Mouse (Mus musculus) cerebellum, adult 9-11 months (tissue): ENCODE measurements around the gene Gria3.

Experiments used
- DNase-seq: peaks from one replicate; pipeline ENCODE4 v3.0.0; 2022

The Gria3 gene

GRCm38 (mm10) chrX:41578797-41579196, 178.1 kb downstream of the Gria3 start:
- DNase-seq = no peak

DNA sequence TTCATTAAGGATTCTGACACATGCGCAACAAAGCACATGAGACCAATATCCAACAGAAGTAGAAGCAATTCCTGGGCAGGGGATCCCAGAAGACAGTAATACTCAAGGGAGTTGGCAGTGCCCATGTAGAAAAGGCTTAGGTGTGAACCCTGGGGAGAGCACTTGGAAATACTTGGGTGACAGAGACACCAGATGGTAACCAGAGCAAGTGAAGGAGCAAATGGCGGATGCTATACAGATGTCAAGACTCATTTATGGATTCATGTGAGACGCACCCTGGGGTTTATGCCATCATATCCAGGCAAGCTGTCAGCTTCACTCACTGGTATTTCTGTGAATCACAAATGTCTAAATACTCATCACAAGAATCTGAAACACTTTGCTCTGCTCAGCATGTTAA, 187.0 kb downstream of the Gria3 start:
- DNase-seq = no peak

DNA sequence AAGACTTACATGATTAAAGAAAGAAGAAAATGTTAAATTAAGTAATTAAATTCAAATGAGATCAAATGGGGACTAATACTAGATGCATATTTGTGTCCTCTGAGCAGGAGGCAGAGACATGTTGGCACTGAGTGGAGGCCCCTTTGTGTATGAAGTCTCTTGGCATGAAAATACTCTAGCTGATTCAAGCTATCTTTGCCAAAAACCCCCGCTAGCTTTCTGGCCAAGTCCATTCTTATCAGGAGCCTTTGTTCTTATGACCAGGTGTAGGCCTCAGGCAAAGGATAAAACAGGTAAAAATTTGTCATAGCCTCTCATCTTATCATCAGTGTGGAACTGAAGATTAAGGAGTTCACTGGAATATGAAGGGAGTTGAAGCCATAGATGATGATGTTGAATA, 206.5 kb downstream of the Gria3 start:
- no peak for DNase-seq

DNA sequence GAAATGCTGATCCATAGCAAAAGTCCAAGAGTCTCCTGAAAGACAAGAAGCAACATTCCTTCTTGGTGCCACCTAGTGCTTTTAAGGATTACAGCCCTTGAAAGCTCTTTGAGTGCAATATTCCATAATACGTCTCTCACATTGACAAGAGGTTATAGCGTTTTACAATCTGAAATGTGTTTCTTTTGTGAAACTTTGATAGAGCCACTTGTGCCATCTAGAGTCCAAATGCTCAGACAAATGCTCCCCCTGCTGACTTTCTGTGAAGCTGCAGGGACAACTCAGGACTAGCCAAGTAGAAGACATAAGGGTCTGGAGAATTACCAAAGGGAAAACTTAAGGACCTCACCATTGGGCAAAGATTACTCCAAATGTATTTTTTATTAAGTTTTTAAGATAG, 214.3 kb downstream of the Gria3 start:
- DNase-seq = peak; percentile 2

- DNase-seq = no peak
These were observed 216.3 kb downstream of the Gria3 start for GRCm38 (mm10) chrX:41616928-41617327.

DNA sequence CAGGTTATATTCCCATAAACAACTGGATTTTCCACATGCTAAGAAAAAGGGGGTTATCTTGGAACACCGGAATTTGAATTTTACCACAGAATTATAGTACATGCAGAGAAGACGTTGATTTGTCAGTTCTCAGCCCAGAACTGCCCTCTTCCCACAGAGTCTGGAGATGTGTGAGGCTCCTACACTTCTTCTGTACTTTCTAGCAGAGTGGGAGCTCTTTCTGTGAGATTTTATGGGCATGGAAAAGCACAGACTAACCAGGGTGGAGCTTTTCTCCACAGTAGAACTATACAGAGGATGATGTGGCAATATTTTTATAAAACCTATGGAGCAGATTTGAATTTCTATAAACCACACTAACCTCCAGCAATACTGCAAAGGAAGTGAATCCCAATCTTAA, 217.7 kb downstream of the Gria3 start:
- no peak for DNase-seq

DNA sequence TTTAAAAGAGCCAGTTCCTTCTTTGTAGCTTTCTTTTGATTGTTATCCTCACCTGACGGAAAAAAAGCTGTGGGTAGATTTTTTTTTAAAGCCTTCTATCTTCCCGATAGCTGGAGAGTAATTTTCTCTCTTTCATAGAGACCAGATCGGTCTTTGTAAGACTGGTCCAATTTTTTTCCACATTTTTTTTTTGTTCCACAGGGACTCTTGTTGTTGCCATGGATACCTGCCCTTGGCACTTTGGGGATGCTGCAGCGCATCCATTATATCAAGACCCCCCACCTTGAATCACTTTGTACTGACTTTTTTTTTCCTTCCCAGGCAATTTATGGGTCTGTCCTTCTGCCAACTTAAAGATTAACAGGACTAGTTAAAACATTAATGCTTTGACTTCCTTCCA, 232.9 kb downstream of the Gria3 start:
- DNase-seq = no peak

DNA sequence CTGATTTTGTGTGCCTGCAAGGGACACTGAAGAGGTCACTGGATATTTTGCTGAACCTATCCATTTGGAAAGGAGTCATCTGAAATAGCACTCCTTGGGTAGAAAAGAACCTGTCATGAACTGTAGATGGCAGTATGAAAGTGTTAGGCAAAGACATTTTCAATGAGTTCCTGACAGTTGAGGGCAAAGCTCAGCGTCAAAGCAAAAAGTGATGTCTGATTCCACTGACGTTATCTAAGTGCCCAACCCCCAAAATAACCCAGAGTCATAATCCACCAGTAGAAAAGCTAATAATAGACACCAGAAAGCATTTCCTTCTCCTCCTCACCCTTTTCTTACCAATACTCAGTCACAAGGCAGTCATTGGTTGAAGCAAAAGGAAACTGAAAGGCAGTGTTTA, 244.3 kb downstream of the Gria3 start:
- no peak for DNase-seq

GRCm38 (mm10) chrX:41657791-41658190, 257.1 kb downstream of the Gria3 start:
- no peak for DNase-seq

DNA sequence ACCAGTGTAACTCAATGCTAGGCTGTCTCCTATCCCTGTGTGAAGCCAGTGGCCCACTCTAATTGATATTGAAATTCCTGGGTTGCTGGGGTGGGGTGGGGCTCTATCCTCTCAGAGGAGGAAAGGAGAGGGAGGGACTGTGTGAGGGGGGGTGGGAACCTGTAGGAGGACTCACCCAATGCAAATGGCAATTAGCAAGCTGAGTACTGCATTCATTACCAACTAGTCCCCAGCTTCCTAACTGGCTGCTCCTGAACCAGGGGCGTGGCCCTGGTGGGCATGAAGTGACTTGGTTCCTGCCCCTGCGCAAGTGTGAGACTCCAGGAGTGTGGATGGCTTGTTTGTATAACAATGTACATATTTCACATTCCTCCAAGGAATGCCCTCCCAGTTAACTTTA, 288.2 kb downstream of the Gria3 start:
- DNase-seq = no peak

GRCm38 (mm10) chrX:41692076-41692475, 291.4 kb downstream of the Gria3 start:
- no peak for DNase-seq
